Mouse (Mus musculus): ENCODE results near the gene Ankrd12. TPM values are rescaled to one million over a fixed set of nuclear protein-coding genes. Genes with fewer than 3 reads are reported as not detected.
A peak's percentile ranks its signal among the peaks of the same experiment; 100 is the strongest.

Gene Ankrd12
- polyA plus RNA-seq, 1 experiment from 2014 or later = 30.3 TPM

- Histone ChIP-seq H3K36me3 (ENCODE audit: control insufficient read depth, insufficient read depth, low read length) (peaks cover 9% of the 10 kb centered on the region), H3K27ac (ENCODE audit: low read length) (no peak overlapping the region), H3K27me3 (ENCODE audit: control insufficient read depth, insufficient read depth, low read length) (no peaks in the 10 kb centered on the region), H3K4me1 (ENCODE audit: control insufficient read depth, insufficient read depth, low read length) (peaks cover 13% of the 10 kb centered on the region), H3K4me2 (ENCODE audit: low read depth, low read length) (no peak overlapping the region), H3K9ac (ENCODE audit: low read length) (no peak overlapping the region), H3K9me3 (replicated peaks; ENCODE audit: control insufficient read depth, low read length) (no peaks in the 10 kb centered on the region), H3K4me3 (replicated peaks; ENCODE audit: low read length) (no peak overlapping the region)
- WGBS = 87% methylated on average over 5 of the region's 5 CpGs
- ATAC-seq (ENCODE audit: insufficient read depth, low FRiP score) = no peak
Observed at GRCm38 (mm10) chr17:65952083-65952482, 124.8 kb downstream of the Ankrd12 start.

GRCm38 (mm10) chr17:65950622-65951404, 126.1 kb downstream of the Ankrd12 start, which contains the start of gene Twsg1:
Gene Twsg1, minus strand, starts transcription at chr17:65951226.
- Histone ChIP-seq H3K4me2 (ENCODE audit: low read depth, low read length) (peak within 1 kb of the TSS; percentile 81), H3K27ac (ENCODE audit: low read length) (peak within 1 kb of the TSS; percentile 81), H3K36me3 (ENCODE audit: control insufficient read depth, insufficient read depth, low read length) (peaks cover 15% of the 10 kb centered on the region), H3K9me3 (replicated peaks; ENCODE audit: control insufficient read depth, low read length) (no peaks in the 10 kb centered on the region), H3K9ac (ENCODE audit: low read length) (peak within 1 kb of the TSS; percentile 95), H3K4me3 (replicated peaks; ENCODE audit: low read length) (peak within 1 kb of the TSS; percentile 79), H3K27me3 (ENCODE audit: control insufficient read depth, insufficient read depth, low read length) (no peaks in the 10 kb centered on the region), H3K4me1 (ENCODE audit: control insufficient read depth, insufficient read depth, low read length) (peaks cover 16% of the 10 kb centered on the region)
- under 1% methylated on average over 87 of the region's 87 CpGs for WGBS
- ATAC-seq (ENCODE audit: insufficient read depth, low FRiP score) = peak; percentile 98

GRCm38 (mm10) chr17:65950183-65950582, 126.7 kb downstream of the Ankrd12 start:
- no peak for ATAC-seq (ENCODE audit: insufficient read depth, low FRiP score)
- H3K4me3 ChIP-seq (replicated peaks; ENCODE audit: low read length) = peak overlapping the region; percentile 79
- peaks cover 15% of the 10 kb centered on the region for H3K36me3 ChIP-seq (ENCODE audit: control insufficient read depth, insufficient read depth, low read length)
- H3K27ac ChIP-seq (ENCODE audit: low read length) = peak overlapping the region; percentile 81
- 30% methylated on average over 7 of the region's 7 CpGs for WGBS
- H3K9me3 ChIP-seq (replicated peaks; ENCODE audit: control insufficient read depth, low read length) = no peaks in the 10 kb centered on the region
- H3K4me1 ChIP-seq (ENCODE audit: control insufficient read depth, insufficient read depth, low read length) = peaks cover 16% of the 10 kb centered on the region
- peak overlapping the region; percentile 95 for H3K9ac ChIP-seq (ENCODE audit: low read length)
- H3K27me3 ChIP-seq (ENCODE audit: control insufficient read depth, insufficient read depth, low read length) = no peaks in the 10 kb centered on the region
- peak overlapping the region; percentile 81 for H3K4me2 ChIP-seq (ENCODE audit: low read depth, low read length)

- H3K9ac ChIP-seq (ENCODE audit: low read length) = no peak overlapping the region
- H3K4me1 ChIP-seq (ENCODE audit: control insufficient read depth, insufficient read depth, low read length) = peaks cover 25% of the 10 kb centered on the region
- ATAC-seq (ENCODE audit: insufficient read depth, low FRiP score) = no peak
- H3K36me3 ChIP-seq (ENCODE audit: control insufficient read depth, insufficient read depth, low read length) = peaks cover 15% of the 10 kb centered on the region
- no peaks in the 10 kb centered on the region for H3K9me3 ChIP-seq (replicated peaks; ENCODE audit: control insufficient read depth, low read length)
- H3K27ac ChIP-seq (ENCODE audit: low read length) = no peak overlapping the region
- no peaks in the 10 kb centered on the region for H3K27me3 ChIP-seq (ENCODE audit: control insufficient read depth, insufficient read depth, low read length)
- no peak overlapping the region for H3K4me3 ChIP-seq (replicated peaks; ENCODE audit: low read length)
- 78% methylated on average over 8 of the region's 8 CpGs for WGBS
- no peak overlapping the region for H3K4me2 ChIP-seq (ENCODE audit: low read depth, low read length)
Observed at GRCm38 (mm10) chr17:65947307-65947706, 129.6 kb downstream of the Ankrd12 start.

- Histone ChIP-seq H3K4me3 (replicated peaks; ENCODE audit: low read length) (no peak overlapping the region), H3K4me1 (ENCODE audit: control insufficient read depth, insufficient read depth, low read length) (peaks cover 33% of the 10 kb centered on the region), H3K9ac (ENCODE audit: low read length) (no peak overlapping the region), H3K9me3 (replicated peaks; ENCODE audit: control insufficient read depth, low read length) (no peaks in the 10 kb centered on the region), H3K4me2 (ENCODE audit: low read depth, low read length) (no peak overlapping the region), H3K36me3 (ENCODE audit: control insufficient read depth, insufficient read depth, low read length) (peaks cover 15% of the 10 kb centered on the region), H3K27ac (ENCODE audit: low read length) (no peak overlapping the region), H3K27me3 (ENCODE audit: control insufficient read depth, insufficient read depth, low read length) (no peaks in the 10 kb centered on the region)
- no peak for ATAC-seq (ENCODE audit: insufficient read depth, low FRiP score)
- WGBS = 78% methylated on average over 2 of the region's 2 CpGs
Observed at GRCm38 (mm10) chr17:65945420-65945819, 131.5 kb downstream of the Ankrd12 start.

GRCm38 (mm10) chr17:65942394-65942793, 134.5 kb downstream of the Ankrd12 start:
- H3K9ac ChIP-seq (ENCODE audit: low read length) = no peak overlapping the region
- ATAC-seq (ENCODE audit: insufficient read depth, low FRiP score) = peak; percentile 39; the same call in 1 of the 2 replicates

GRCm38 (mm10) chr17:65941275-65941674, 135.6 kb downstream of the Ankrd12 start:
- H3K27me3 ChIP-seq (ENCODE audit: control insufficient read depth, insufficient read depth, low read length) = no peaks in the 10 kb centered on the region
- H3K9ac ChIP-seq (ENCODE audit: low read length) = no peak overlapping the region
- H3K4me1 ChIP-seq (ENCODE audit: control insufficient read depth, insufficient read depth, low read length) = peaks cover 40% of the 10 kb centered on the region
- no peak overlapping the region for H3K4me2 ChIP-seq (ENCODE audit: low read depth, low read length)
- no peak overlapping the region for H3K4me3 ChIP-seq (replicated peaks; ENCODE audit: low read length)
- 0 out of 2 replicates have a peak, but pooled peaks cover 8% of the 10 kb centered on the region for H3K36me3 ChIP-seq (ENCODE audit: control insufficient read depth, insufficient read depth, low read length)
- WGBS = 65% methylated on average over 6 of the region's 6 CpGs
- ATAC-seq (ENCODE audit: insufficient read depth, low FRiP score) = peak; percentile 35; the same call in 1 of the 2 replicates
- H3K27ac ChIP-seq (ENCODE audit: low read length) = peak overlapping the region; percentile 63
- H3K9me3 ChIP-seq (replicated peaks; ENCODE audit: control insufficient read depth, low read length) = no peaks in the 10 kb centered on the region

More at GRCm38 (mm10) chr17:65942394-65942793, 134.5 kb downstream of the Ankrd12 start:
- Histone ChIP-seq H3K4me1 (ENCODE audit: control insufficient read depth, insufficient read depth, low read length) (peaks cover 40% of the 10 kb centered on the region), H3K9me3 (replicated peaks; ENCODE audit: control insufficient read depth, low read length) (no peaks in the 10 kb centered on the region), H3K27me3 (ENCODE audit: control insufficient read depth, insufficient read depth, low read length) (no peaks in the 10 kb centered on the region), H3K27ac (ENCODE audit: low read length) (peak overlapping the region; percentile 63), H3K4me3 (replicated peaks; ENCODE audit: low read length) (no peak overlapping the region), H3K4me2 (ENCODE audit: low read depth, low read length) (peak overlapping the region; percentile 24; the same call in 1 of the 2 replicates), H3K36me3 (ENCODE audit: control insufficient read depth, insufficient read depth, low read length) (peaks cover 9% of the 10 kb centered on the region; the same call in 1 of the 2 replicates)
- WGBS = 35% methylated on average over 4 of the region's 4 CpGs

- no peak overlapping the region for H3K4me3 ChIP-seq (replicated peaks; ENCODE audit: low read length)
- peaks cover 37% of the 10 kb centered on the region for H3K4me1 ChIP-seq (ENCODE audit: control insufficient read depth, insufficient read depth, low read length)
- peak overlapping the region; percentile 39; the same call in 1 of the 2 replicates for H3K4me2 ChIP-seq (ENCODE audit: low read depth, low read length)
- peak overlapping the region; percentile 77 for H3K27ac ChIP-seq (ENCODE audit: low read length)
- no peaks in the 10 kb centered on the region for H3K27me3 ChIP-seq (ENCODE audit: control insufficient read depth, insufficient read depth, low read length)
- H3K9ac ChIP-seq (ENCODE audit: low read length) = peak overlapping the region; percentile 52
- no peaks in the 10 kb centered on the region for H3K9me3 ChIP-seq (replicated peaks; ENCODE audit: control insufficient read depth, low read length)
- H3K36me3 ChIP-seq (ENCODE audit: control insufficient read depth, insufficient read depth, low read length) = 0 out of 2 replicates have a peak, but pooled peaks cover 6% of the 10 kb centered on the region
- WGBS = 68% methylated on average over 12 of the region's 12 CpGs
- no peak for ATAC-seq (ENCODE audit: insufficient read depth, low FRiP score)
Observed at GRCm38 (mm10) chr17:65940221-65940620, 136.7 kb downstream of the Ankrd12 start.
